Mouse (Mus musculus): ENCODE results near the gene Rtl8c.
"Not testable (repeated sequence)": the region's sequence is repeated elsewhere in the genome, so short reads cannot be mapped to it uniquely, and the experiment has no call there.

The Rtl8c gene

GRCm38 (mm10) chrX:53607242-53608121 is at the start of gene Rtl8c:
Gene Rtl8c (plus strand): TSS chrX:53608032.
- peak; percentile 20 for DNase-seq (ENCODE audit: low spot score)

- no peak for DNase-seq (ENCODE audit: low spot score)
These were observed 28.5 kb upstream of the Rtl8c start for GRCm38 (mm10) chrX:53579311-53579710.

- DNase-seq (ENCODE audit: low spot score): not testable (repeated sequence)
These were observed 26.4 kb upstream of the Rtl8c start for GRCm38 (mm10) chrX:53581407-53581806.

DNA sequence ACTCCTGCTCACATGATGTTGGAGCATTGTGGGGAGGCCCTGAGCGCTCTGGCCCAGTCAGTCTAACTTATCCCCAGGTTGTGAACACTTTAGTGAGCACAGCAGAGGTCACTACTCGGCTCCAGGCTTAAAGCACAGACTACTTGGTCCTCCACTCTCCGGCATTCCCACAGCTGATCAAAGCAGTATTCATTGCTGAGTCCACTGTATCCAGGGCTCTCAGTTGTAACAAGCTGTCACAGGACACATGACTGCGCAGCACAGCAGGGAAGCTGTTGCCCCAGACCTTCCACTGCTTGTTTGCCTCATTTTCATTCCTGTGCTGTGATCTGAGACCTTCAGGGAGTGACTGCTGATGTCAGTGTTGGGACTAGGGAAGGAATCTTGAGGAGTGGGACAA is 24.4 kb upstream of the Rtl8c start:
- not testable (repeated sequence) for DNase-seq (ENCODE audit: low spot score)

DNA sequence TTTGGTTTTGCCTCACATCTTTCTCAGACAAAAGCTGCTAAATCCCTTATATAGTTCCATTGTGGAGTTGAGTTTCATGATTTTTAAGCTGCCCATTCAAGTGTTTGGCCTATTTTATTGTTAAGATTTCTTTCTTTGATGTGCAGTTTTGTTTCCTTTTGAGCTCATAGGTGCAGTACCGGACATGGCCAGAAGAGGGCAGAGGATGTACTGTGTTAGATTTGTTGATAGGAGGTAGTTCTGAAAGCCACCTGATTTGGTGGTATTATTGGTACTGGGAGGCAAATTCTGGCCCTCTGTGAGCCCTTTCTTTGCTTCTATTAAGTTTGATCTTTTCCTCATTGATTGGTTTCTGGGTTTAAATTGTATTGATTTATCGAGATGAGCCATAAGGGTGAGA is 7.8 kb upstream of the Rtl8c start:
- peak; percentile 50 for DNase-seq (ENCODE audit: low spot score)

GRCm38 (mm10) chrX:53606176-53606575 is 1.7 kb upstream of the Rtl8c start:
- DNase-seq (ENCODE audit: low spot score): not testable (repeated sequence)

DNA sequence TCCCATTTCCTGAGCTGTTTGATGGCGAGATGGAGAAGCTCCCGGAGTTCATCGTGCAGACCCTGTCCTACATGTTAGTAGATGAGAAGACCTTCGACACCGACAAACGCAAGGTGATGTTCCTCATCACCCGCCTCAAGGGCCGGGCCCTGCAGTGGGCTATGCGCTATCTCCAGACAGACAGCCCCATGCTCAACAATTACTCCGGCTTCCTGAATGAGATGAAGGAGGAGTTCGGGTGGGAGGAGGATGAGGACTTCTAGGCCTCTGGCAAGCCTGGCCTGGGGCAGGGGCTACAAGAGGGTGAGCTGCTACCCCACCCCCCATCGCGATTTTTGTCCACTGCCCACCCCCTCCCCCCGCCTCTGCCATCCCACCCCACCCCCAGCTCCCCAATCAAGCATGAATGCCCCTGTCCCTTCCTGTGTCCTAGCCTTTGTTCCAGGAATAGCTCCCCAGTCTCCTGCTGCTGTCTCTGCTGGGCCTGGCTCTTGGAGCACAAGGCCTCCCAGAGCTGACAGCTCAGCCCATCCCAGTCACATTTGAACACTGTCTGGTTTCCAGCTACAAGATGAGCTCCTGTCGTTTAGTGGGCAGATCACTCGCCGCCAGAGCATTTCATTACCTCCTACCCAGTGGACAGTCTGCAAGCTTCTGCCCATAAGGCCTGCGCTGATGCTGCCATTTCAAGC is 436 bp downstream of the Rtl8c start:
- no peak for DNase-seq (ENCODE audit: low spot score)

- not testable (repeated sequence) for DNase-seq (ENCODE audit: low spot score)
These were observed 1.0 kb downstream of the Rtl8c start, which contains the start of gene Gm14597 for GRCm38 (mm10) chrX:53608879-53609278. Gene Gm14597 (minus strand): TSS chrX:53608979.

GRCm38 (mm10) chrX:53610571-53610970 is 2.7 kb downstream of the Rtl8c start:
- DNase-seq (ENCODE audit: low spot score): peak; percentile 48

GRCm38 (mm10) chrX:53611395-53611794 is 3.6 kb downstream of the Rtl8c start:
- not testable (repeated sequence) for DNase-seq (ENCODE audit: low spot score)

DNA sequence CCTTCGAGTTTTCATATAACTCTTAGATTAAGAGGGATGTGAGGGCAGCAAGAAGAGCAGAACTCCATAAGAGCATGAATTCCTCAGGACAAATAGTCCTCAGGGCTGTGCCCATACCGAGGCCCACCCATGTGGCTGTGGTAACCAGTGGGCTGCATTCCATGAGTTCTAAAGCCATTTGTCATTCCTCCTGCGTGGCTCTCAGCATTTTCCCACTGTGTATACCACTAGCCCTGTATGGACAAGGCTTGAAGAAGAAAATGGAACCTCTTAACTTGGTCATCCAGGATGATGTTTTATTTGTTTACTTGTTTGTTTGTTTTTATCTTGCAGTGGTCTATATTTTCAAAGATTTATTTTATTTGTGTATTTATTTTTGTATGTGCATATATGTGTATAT is 30.3 kb downstream of the Rtl8c start:
- not testable (repeated sequence) for DNase-seq (ENCODE audit: low spot score)

DNA sequence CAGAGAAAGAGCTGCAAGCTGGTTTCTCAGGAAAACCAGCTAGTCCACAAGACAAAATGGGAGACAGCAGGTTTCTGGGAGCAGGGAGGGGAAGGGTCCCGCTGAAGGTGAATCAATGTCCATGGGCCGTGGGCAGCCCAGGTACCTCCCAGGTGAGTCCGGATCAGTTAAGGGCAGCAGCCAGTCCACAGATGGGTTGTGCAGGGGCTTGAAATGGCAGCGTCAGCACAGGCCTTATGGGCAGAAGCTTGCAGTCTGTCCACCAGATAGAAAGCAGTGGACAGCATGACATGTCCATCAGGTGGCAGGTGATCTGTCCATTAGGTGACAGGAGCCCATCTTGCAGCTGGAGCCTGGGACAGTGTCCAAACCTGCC is 34.8 kb downstream of the Rtl8c start:
- DNase-seq (ENCODE audit: low spot score): not testable (repeated sequence)

- peak; percentile 64 for DNase-seq (ENCODE audit: low spot score)
These were observed 35.4 kb downstream of the Rtl8c start, which contains the start of gene Rtl8a for GRCm38 (mm10) chrX:53642980-53643961. Gene Rtl8a (minus strand): TSS chrX:53643682.

- no peak for DNase-seq (ENCODE audit: low spot score)
These were observed 38.1 kb downstream of the Rtl8c start for GRCm38 (mm10) chrX:53645885-53646284.

DNA sequence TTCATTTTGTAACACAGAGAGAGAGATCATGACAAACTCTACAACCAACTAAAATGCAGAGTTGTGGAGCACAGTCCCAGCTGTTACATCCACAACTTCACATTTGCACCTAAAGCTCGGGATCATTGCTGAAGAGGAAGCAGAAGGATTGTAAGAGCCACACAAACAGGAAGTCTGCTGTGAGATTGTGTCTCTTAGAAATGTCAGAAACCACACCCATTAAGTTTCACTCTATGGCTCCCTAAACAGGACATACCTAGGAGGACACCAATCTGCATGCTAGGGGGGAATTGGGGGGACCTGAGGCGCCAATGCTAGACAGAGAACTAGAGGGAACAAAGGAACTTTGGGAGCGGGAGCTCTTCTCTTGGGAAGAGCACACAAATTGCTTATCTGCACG is 45.1 kb downstream of the Rtl8c start:
- not testable (repeated sequence) for DNase-seq (ENCODE audit: low spot score)

All from urinary bladder, postnatal 25 days (tissue).